Mouse (Mus musculus) mature B cell (primary cell): ENCODE measurements around the gene Tmem150b.

Experiments used
- in situ Hi-C: fragments of 300-500 bp; cut with MboI; formaldehyde crosslinking; loops from 2 replicates; pipeline ENCODE4 v1.14.3; 2019

Gene Tmem150b

GRCm38 (mm10) chr7:4663742-4664141 lies 61.3 kb downstream of the Tmem150b start:
- in situ Hi-C loops: no loop called here

GRCm38 (mm10) chr7:4663179-4663578 lies 61.9 kb downstream of the Tmem150b start:
- in situ Hi-C loops: no loop called here

- in situ Hi-C loops: no loop called here
Measured at GRCm38 (mm10) chr7:4659911-4660443, 65.1 kb downstream of the Tmem150b start.

GRCm38 (mm10) chr7:4658912-4659551 lies 66.0 kb downstream of the Tmem150b start, which contains the start of gene Ppp6r1:
TSS of gene Ppp6r1 (minus strand) at chr7:4659019.
- in situ Hi-C loops: no loop called here

GRCm38 (mm10) chr7:4658128-4658907 lies 66.7 kb downstream of the Tmem150b start:
- in situ Hi-C loops: no loop called here

- in situ Hi-C loops: no loop called here
Measured at GRCm38 (mm10) chr7:4657521-4658127, 67.4 kb downstream of the Tmem150b start.
